Mouse (Mus musculus) forelimb bud, embryonic 11.5 days (tissue): Measurements from ENCODE around the gene Slc24a4.
"Not testable (repeated sequence)": the region's sequence is repeated elsewhere in the genome, so short reads cannot be mapped to it uniquely, and the experiment has no call there.

ENCODE experiments used
- DNase-seq: peaks from one replicate; pipeline ENCODE4 v3.0.0-alpha.2; 2012; ENCODE audit warnings: low read depth, low spot score

Slc24a4 gene

GRCm38 (mm10) chr12:102166691-102167261 lies 38.2 kb downstream of the Slc24a4 start:
- DNase-seq = peak; percentile 4

DNA sequence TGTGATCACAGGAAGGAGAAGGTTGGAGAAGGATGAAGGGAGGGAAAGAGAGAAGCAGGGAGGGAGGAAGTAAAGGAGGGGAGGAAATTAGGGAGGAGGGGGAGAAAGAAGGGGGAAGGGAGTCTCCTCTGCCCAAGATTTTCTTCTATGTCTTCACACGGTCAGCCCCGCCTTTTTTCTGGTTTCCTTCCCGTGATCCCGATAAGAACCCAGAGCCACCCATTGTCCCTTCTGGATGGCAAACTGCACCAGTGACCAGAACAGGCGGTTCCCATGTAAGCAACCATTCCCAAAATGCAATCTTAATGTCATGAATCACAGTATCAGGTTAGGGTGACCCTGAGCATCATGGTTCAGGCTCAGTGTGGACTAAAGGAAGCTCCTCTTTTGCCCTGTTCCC lies 38.8 kb downstream of the Slc24a4 start:
- no peak for DNase-seq

DNA sequence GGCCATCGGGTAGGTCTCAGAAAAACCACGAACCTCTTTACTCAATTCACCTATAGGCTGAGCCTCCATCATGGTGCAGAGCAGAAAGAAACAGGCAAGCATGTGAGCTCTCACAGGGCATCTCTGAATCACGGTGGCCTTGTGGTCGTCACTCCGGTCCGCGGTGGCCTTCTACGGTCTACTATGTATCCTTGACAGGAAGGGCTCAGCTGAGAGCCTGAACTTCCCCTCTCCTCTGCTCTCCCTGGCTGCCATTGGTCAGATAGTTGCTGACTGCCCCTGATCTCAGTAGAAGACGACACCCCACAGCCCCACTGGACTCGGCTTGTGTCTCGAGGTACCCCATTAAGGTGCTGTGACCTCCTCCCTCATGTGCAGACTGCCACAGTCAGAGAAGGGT lies 44.2 kb downstream of the Slc24a4 start:
- no peak for DNase-seq

DNA sequence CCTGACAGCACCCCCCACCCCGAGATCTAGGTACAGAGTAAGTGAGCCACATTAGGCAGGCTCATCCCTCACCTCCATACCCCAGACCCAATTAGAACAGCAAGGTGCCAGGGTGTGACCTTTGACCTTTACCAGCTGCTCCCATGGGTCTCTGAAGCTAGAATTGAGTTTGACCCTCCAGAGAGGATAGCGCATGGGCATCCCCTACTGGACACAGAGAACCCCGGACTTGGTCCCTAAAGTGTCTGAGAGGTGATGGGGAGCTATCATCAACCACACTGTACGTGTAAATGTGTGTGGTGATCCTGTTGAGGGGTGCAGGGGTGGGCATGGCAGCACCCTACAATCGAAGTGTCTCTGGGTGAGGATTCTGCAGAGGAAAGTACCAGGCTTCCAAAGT lies 44.8 kb downstream of the Slc24a4 start:
- DNase-seq = no peak

DNA sequence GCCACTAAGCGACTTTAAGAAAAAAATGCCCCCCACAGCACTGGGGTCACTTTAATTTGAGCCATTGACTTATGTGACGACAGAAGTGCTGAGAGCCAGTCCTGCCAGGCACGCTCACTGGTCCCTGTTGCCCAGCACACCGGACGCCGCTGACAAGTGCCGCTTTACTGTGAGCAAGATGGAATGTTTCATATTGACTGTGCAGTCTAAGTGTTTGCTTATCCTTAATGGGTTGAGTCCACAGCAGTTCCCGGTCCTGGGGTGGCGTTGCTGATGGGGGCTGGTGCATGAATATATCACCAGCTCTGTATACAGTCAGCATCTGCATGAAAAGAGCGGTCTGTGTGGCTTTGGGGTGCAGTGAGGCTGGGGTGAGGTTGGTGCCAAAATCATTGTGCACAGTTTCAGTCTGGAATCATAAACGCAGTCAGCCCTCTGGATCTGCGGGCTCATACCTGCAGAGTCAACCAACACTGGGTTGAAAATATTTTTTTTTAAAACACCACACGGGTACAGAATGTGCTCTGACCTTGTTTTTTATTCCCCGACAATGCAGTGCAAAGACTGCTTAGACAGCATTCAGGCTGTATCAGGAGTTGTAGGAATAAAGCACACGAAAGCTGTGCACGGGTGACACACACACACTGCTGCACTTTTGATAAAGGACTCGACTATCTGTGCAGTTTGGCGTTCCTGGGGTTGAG lies 52.0 kb downstream of the Slc24a4 start:
- DNase-seq = no peak

GRCm38 (mm10) chr12:102181799-102182357 lies 53.3 kb downstream of the Slc24a4 start:
- DNase-seq = peak; percentile 69

DNA sequence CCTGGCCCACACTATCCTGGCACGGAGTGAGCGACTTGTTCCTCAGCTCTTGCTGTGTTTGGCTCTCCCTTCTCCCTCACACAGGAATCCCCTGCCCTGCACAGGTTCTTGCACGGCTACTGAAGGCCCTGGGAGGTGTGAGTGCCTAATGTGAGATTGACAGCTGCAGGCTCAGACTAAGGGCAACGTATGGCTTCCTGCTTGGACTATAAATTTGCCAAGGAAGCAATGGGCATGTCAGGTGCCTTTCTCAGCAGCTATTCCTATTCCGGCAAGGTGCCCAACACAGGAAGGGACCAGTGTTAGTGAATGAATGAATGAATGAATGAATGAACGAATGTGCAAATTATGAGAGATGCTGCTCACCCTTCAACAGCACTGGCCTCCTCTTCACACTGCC lies 54.1 kb downstream of the Slc24a4 start:
- DNase-seq = no peak

GRCm38 (mm10) chr12:102183201-102183600 lies 54.7 kb downstream of the Slc24a4 start:
- DNase-seq = no peak

- no peak for DNase-seq
Observed at GRCm38 (mm10) chr12:102190820-102191219, 62.3 kb downstream of the Slc24a4 start.

DNA sequence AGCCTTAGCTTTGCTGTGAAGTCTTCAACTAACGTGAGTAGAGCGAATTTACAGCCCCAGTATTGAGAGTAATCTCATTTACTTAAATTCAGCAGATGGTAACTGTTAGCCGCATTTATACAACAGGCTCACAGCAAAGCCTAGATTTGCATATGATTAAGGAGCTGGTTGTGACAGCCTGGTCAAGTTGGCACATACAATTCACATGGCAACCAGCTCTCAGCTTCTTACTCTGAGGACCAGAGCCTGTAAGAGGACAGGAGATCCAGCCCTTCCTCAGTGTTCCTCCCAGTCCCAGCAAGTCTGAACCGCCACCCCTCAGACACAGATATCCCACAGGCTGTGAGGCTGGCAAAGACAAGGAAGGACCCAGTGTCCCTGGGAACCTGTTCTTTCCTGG lies 73.0 kb downstream of the Slc24a4 start:
- DNase-seq = no peak

DNA sequence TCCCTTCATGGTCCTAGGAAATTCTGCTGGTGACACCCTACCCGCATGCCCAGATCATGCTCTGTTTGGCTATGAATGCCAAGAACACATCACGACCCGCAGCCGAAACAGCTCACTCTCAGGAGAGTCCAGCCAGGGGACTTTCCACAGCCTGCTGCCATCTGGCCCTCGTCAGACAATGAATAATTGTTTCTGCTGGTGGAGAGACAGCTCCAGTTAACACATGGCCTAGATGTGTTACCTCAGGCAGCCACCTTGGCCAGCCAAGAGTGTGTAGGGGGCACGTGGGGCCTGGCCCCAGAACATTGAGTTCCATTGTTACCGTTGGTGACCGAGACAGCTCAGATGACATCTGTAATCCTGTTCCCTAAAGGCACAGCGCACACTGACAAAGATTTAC lies 74.4 kb downstream of the Slc24a4 start:
- peak; percentile 27 for DNase-seq

DNA sequence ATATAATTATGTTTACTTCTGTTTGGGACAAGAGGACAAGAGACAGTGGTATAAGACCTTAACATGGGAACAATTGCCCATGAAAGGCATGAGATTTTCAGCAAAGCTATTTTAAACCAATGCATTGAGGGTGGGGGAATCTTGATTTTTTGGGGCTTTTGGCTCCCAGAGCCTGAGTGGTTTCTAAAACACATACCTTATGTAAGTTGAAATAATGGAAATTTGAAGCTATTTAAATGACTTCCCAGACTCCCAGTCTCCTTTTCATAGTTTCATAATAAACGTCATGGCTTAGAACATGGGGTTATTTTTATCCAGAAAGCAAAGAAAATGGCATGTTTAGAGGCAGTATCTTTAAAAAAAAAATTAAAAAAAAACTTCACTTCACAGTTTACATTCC lies 77.9 kb downstream of the Slc24a4 start:
- no peak for DNase-seq

- DNase-seq = no peak
Observed at GRCm38 (mm10) chr12:102207245-102207644, 78.7 kb downstream of the Slc24a4 start.

DNA sequence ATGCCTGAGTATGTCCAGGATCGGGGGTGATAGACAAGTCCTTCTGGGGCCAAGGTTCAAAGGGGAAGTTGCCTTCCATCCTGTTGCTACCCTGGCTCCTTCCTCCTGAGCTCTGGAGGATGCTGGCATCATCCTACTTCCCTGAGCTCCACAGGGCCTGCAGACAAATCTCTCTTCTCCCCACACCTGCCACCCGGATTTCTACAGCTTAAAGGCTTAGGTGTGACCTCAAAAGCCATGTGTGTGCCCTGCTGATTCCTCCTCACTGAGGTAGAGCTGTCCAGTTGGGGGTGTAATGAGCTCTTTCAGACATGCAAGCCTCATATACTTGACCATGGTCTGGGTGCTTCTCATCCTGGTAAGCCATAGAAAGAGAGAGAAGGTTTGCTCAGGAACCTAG lies 82.3 kb downstream of the Slc24a4 start:
- no peak for DNase-seq

- DNase-seq = no peak
Observed at GRCm38 (mm10) chr12:102223404-102223803, 94.9 kb downstream of the Slc24a4 start.

- not testable (repeated sequence) for DNase-seq
Observed at GRCm38 (mm10) chr12:102224112-102224511, 95.6 kb downstream of the Slc24a4 start.

DNA sequence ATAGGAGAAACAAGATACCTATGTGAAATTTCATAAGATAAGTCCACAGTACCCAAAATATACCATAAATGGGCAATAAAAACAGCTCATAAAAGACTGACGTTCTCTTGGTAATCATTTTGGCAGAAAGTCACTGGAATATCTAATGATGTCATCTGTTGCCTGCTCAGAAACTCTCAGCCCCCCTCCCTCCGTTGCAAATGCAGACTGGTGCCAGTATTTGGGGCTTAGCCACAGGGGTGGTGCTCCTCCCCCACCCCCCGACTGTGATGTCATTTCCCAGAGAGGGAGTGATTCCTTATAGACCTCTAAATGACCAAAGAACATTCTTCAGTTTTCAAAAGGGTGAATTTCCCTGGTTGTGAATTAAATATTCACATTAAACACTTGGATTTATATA lies 96.6 kb downstream of the Slc24a4 start:
- DNase-seq = no peak

- no peak for DNase-seq
Observed at GRCm38 (mm10) chr12:102235551-102235950, 107.0 kb downstream of the Slc24a4 start.

- DNase-seq = no peak
Observed at GRCm38 (mm10) chr12:102236317-102236716, 107.8 kb downstream of the Slc24a4 start.

GRCm38 (mm10) chr12:102242076-102242722 lies 113.7 kb downstream of the Slc24a4 start:
- DNase-seq = peak; percentile 6

DNA sequence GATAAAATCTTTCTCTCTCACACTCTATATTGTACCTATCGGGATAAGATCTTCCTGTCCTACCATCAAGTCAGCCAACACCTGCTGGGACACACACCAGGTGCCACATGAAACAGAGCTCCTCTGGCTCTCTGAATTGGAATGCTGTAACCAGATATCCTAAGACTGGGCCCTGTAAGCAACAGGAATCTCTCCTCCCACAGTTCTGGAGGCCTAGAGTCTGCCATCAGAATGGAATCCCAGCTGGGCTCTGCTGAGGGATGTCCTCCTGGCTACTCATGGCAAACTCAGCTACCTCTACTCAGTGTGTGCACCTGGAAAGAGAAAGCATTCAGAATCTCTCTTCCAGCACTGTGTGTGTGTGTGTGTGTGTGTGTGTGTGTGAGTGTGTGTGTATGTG lies 115.4 kb downstream of the Slc24a4 start:
- peak; percentile 46 for DNase-seq

- DNase-seq = no peak
Observed at GRCm38 (mm10) chr12:102246226-102246625, 117.7 kb downstream of the Slc24a4 start.

DNA sequence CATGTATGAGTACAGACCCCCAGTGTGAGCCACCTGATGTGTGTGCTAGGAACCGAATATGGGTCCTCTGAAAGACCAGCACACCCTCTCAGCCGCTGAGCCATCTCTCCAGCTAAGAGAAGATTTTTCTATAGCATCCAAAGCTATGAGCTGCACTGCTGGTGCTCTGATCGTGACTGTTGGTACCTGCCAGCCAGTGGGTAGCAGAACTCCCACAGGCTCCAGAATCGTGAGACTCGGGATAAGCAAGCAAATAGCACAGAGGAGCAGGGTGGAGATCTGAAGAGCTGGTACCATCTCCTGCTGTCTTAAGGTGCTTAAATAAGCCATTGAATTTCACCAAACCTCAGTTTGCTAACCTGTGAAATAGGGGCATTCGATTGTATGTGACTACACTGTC lies 119.6 kb downstream of the Slc24a4 start:
- no peak for DNase-seq
